Mouse (Mus musculus) mouse trophoblast stem cell (cell line): ENCODE results near the gene Pdzrn4.
"Not testable (repeated sequence)": the region's sequence is repeated elsewhere in the genome, so short reads cannot be mapped to it uniquely, and the experiment has no call there.

Experiments
- in situ Hi-C, 2 experiments: fragments of 300-500 bp; cut with MseI, MboI; formaldehyde crosslinking; loops; 2 replicates in 1 of 2; 3 replicates in 1 of 2; pipeline ENCODE4 v1.15.1; 2025

The Pdzrn4 gene

DNA sequence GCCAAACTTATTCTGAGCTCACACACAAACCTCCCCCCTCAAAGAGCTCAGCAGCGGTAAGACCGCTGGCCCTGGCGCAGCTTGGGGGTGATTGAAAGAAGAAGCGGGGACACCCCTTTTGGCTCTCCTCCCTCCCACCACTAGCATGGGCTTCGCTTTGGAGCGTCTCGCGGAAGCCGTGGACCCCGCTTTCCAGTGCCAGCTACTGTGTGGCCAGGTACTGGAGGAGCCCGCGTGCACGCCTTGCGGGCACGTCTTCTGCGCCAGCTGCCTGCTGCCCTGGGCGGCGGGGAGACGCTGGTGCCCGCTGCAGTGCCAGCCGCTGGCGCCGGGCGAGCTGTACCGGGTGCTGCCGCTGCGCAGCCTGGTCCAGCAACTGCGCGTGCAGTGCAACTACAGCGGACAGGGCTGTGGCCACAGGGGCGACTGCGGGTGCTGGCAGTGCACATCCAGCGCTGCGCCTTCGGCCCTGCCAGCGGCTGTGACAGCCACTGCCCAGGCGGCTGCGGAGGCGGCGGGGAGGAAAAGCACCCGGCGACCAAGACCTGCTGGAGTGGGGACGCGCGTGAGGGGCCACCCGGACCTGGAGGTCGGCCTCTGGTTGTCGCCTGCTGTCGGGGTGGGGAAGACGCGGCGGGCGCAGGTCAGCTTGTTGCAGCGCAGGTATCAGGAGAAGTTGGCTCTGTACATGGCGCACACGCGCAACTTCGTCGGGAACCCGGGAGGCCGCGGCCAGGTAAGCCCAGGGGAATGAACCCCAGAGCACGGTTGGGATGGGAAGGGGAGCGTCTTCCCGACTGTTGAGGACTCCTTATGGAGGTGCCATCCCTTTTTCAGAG lies at the start of gene Pdzrn4:
Gene Pdzrn4 (plus strand): TSS at position 112 of the 839 bp plus-strand sequence.
- in situ Hi-C loops, result no loop called here

- in situ Hi-C loops, result no loop called here
These were observed 49.3 kb upstream of the Pdzrn4 start for GRCm38 (mm10) chr15:92347426-92347825.

GRCm38 (mm10) chr15:92347902-92348301 lies 48.8 kb upstream of the Pdzrn4 start:
- in situ Hi-C loops, result no loop called here

DNA sequence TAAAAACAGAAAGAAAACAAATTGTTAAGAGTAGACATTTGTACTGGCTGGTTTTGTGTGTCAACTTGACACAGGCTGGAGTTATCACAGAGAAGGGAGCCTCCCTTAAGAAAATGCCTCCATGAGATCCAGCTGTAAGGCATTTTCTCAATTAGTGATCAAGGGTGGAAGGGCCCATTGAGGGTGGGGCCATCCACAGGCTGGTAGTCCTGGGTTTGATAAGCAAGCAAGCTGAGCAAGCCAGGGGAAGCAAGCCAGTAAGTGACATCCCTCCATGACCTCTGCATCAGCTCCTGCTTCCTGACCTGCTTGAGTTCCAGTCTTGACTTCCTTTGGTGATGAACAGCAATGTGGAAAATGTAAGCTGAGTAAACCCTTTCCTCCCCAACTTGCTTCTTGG lies 48.2 kb upstream of the Pdzrn4 start:
- in situ Hi-C loops, result not testable (repeated sequence)

- in situ Hi-C loops, result no loop called here
These were observed 32.5 kb upstream of the Pdzrn4 start for GRCm38 (mm10) chr15:92364153-92364552.

DNA sequence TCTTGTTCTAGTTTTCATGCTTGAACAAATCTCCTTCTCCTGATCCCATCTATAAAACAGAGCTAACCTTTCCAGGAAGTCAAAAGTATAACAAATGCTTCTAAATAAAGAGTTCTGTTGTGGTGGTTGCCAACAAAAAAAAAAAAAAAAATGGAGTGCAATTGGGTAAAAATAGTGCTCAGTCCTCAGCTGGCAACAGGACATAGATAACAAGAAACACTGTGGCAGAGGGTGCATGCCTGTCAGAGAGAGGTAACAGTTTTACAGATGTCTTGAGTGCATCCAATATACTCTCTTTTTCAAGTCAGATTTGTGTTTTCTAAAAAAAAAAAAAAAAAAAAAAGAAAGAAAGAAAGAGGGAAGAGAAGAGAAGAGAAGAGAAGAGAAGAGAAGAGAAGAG lies 32.1 kb upstream of the Pdzrn4 start:
- in situ Hi-C loops, result no loop called here

- in situ Hi-C loops, result no loop called here
These were observed 1.9 kb upstream of the Pdzrn4 start for GRCm38 (mm10) chr15:92394811-92395210.

- in situ Hi-C loops, result no loop called here
These were observed 2.1 kb downstream of the Pdzrn4 start for GRCm38 (mm10) chr15:92398747-92399146.

DNA sequence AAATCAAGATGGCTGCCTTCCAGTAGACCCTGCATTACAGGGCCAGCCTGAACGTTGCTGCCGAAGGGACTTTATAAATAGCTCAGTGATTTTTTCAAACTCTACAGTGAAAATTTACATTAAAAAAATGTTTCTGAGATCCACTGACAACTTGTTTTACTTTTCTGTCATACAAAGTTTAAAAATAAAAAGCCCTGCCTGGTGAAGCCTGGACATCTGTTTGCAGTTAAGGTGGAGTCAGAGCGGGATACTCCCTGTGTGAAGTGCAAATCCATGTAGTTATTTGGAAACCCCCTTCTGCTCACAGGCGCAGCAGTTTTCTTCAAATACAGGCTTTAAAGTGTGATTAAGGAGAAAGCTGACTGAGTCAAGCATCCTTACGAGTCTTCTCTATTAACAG lies 2.6 kb downstream of the Pdzrn4 start:
- in situ Hi-C loops, result no loop called here

- in situ Hi-C loops, result no loop called here
These were observed 4.9 kb downstream of the Pdzrn4 start for GRCm38 (mm10) chr15:92401554-92401953.

GRCm38 (mm10) chr15:92415323-92415722 lies 18.6 kb downstream of the Pdzrn4 start:
- in situ Hi-C loops, result no loop called here

GRCm38 (mm10) chr15:92416141-92416540 lies 19.5 kb downstream of the Pdzrn4 start:
- in situ Hi-C loops, result no loop called here

DNA sequence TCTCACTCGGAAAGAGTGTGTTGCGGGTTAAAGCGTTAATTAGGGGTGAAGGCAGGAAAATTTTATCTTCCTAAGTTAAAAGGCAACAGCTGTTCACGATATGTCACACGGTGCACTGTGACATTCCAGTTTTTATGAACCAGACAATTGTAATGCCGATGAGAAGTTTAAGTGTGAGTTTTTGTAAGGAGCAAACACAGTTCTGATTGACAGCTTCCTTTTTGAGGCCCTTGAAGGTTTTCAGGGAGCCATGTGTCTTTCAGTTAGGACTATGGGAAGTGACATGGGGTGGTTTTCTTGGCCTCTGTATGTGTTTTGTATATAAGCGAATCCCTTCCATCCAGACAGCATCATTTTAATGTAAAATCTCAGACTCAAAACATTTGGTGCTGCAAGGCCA lies 20.0 kb downstream of the Pdzrn4 start:
- in situ Hi-C loops, result no loop called here

GRCm38 (mm10) chr15:92417120-92417519 lies 20.4 kb downstream of the Pdzrn4 start:
- in situ Hi-C loops, result no loop called here

GRCm38 (mm10) chr15:92434605-92435004 lies 37.9 kb downstream of the Pdzrn4 start:
- in situ Hi-C loops, result no loop called here

- in situ Hi-C loops, result no loop called here
These were observed 38.6 kb downstream of the Pdzrn4 start for GRCm38 (mm10) chr15:92435306-92435705.

- in situ Hi-C loops, result no loop called here
These were observed 45.0 kb downstream of the Pdzrn4 start for GRCm38 (mm10) chr15:92441630-92442180.

GRCm38 (mm10) chr15:92447708-92448147 lies 51.0 kb downstream of the Pdzrn4 start:
- in situ Hi-C loops, result no loop called here

GRCm38 (mm10) chr15:92449112-92449511 lies 52.4 kb downstream of the Pdzrn4 start:
- in situ Hi-C loops, result no loop called here

GRCm38 (mm10) chr15:92452620-92453019 lies 55.9 kb downstream of the Pdzrn4 start:
- in situ Hi-C loops, result no loop called here

DNA sequence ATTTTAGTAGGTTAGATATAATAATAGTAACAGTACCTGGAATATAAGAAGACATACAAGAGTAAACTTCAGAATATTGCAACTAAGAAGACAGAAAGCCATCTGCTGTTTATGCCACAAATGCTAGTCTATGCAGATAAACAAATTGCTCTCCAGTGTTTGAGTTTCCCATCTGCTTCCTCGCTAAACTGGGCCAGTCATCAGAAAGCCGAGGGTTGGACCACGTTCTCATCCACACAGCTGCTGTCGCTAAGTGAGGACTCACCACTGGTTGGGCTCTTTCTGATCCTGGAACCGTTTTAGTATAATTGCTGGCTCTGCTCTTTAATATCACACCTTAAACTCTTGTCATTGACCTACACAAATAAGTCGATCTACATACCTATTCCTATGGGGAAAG lies 85.5 kb downstream of the Pdzrn4 start:
- in situ Hi-C loops, result no loop called here

DNA sequence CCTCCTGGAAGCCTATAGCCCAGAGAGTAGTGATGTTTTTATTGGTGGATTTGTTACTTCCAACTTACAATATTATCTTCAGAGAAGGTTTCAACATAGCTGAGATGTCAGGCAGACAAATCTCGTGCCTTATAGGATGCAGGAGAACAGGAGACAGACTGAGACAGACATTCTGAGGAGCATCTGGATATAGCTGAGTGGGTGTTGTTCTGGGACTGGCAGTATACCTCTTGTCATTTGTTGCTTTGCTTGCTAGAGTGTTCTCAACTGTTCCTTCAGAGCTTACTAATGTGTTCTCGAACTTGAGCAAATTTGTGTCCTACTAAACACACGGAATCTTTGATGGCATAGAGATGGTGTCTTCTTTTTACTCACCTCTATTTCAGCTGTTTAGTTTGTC lies 94.7 kb downstream of the Pdzrn4 start:
- in situ Hi-C loops, result no loop called here

DNA sequence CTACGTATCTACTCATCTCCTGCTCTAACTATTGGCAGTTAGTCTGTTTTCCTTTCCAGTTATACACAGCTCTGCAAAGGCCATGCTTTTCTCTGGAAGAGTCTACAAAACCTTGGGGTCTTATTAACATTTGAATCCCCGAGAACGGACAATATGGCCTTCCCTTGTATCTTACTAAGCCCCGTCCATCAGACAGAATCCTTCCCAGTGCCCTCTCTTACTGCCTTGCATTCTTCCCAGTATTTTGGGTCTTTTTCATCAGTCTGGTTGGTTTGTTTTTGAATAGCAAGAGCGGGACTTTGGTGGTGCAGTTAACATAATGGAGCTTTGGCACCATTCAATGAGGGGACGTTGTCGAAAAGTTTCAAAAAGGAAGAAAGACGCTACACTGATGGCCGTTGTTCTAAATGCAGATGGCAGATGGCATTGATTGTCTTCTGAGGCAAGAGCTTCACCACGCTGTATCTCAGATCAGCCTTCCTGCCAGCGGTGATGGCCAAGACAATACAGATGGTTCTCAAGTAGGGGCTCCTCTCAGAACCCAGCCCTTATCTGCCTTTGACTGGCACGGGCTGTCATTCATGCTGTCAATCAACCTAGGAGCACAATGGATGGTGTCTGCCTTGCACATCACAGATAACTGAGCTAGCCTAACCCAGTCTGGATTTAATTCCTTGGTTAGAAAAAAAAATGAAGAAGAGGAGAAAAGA lies 98.9 kb downstream of the Pdzrn4 start:
- in situ Hi-C loops, result no loop called here
